Mouse (Mus musculus): ENCODE data around the gene Sema3b.

DNA sequence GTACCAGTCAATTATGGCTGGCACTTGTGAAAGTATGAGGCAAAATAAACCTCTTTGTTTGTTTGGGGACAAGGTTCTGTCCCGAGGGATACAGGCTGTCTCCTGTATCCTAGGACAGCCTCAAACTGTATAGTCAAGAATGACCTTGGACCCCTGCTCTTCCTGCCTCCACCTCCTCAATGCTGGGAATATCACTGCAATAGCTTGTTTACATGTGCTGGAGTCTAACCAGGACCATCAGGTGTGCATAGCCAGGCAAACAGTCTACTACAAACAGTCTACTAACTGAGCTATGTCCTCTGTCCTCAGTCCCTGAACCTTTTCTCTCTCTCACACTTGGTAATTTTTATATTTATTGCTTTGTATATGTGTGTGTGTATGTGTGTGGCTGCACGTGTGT, 44.4 kb upstream of the Sema3b start:
- no peak for TF ChIP-seq CTCF (IDR thresholded peaks at IDR 0.05; ENCODE audit: insufficient read depth, low read length)
- no peak for TF ChIP-seq POLR2A (IDR thresholded peaks at IDR 0.05; ENCODE audit: borderline replicate concordance, extremely low read depth, low read depth, low read length)

Measured in lung, adult 2 months (tissue).